8 mouse cellular contexts compared by ENCODE assay signal in the genomic region with DNA sequence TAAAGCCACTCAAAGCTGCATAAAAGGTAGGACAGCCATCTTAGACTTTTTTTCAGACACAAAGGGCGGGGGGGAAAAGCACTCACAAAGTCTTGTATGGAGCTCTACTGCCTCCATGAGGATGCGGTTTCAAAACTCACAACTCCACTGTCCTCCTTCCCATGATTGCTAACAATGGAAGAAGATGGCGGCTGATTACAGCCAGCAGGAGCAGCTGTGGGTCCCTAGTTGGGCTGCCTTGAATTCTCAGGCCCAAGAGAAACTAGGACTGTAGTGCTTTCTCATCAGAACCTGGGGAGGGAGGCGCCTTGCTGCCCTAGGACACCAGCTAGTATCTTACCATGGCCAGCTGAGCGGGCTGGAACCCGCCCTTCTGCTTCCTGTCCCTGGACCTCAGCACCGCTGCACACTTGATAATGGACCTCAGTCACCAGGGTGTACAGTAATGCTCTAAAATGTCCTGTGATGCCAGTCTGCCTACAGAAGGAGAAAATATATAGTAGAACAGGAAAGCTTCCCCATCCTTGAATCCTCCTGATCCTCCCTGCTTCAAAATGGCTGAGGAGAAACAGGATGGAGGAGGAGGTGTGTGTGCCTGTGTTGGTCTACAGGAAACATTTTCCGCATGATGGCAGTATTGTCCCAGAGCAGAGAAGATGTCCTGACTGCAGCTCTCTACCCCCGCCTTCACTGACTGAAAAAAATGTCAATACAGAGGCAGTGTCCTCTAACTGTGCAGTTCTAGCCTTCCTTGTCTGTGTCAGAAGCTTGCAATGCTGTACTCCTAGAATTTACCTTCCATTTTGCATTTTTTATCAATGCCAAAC.
DNase-seq lines count a peak whose midpoint lies in the region; ATAC-seq lines count a peak whose summit lies in the region.

No protein-coding gene starts in this region.

- H3K9ac ChIP-seq in heart, embryonic 14.5 days (ENCODE audit: low read length), result no peak overlapping the region; the same call in 1 of the 2 replicates
- H3K9ac ChIP-seq in limb, embryonic 12.5 days (replicated peaks), result no peak overlapping the region
- peak overlapping the region; percentile 45; the same call in 1 of the 2 replicates for H3K9ac ChIP-seq in midbrain, embryonic 14.5 days (replicated peaks; ENCODE audit: low read length)
- H3K9ac ChIP-seq in stomach, embryonic 16.5 days (ENCODE audit: low read length), result peak overlapping the region; percentile 31; the same call in 1 of the 2 replicates

- no peaks in the 10 kb centered on the region for H3K9me3 ChIP-seq in heart, embryonic 14.5 days (ENCODE audit: control insufficient read depth, low read length)
- H3K9me3 ChIP-seq in limb, embryonic 12.5 days, result no peaks in the 10 kb centered on the region
- no peaks in the 10 kb centered on the region for H3K9me3 ChIP-seq in midbrain, embryonic 14.5 days (ENCODE audit: control insufficient read depth, low read length)
- no peaks in the 10 kb centered on the region for H3K9me3 ChIP-seq in stomach, embryonic 16.5 days (replicated peaks; ENCODE audit: control insufficient read depth, low read length)

- peaks cover 26% of the 10 kb centered on the region for H3K36me3 ChIP-seq in heart, embryonic 14.5 days (ENCODE audit: control insufficient read depth, insufficient read depth, low read length)
- H3K36me3 ChIP-seq in limb, embryonic 12.5 days, result peaks cover 13% of the 10 kb centered on the region; the same call in 1 of the 2 replicates
- H3K36me3 ChIP-seq in midbrain, embryonic 14.5 days (ENCODE audit: control insufficient read depth, insufficient read depth, low read length), result 0 out of 2 replicates have a peak, but pooled peaks cover 4% of the 10 kb centered on the region
- no peaks in the 10 kb centered on the region for H3K36me3 ChIP-seq in stomach, embryonic 16.5 days (ENCODE audit: control insufficient read depth, insufficient read depth, low read length)

- H3K4me2 ChIP-seq in heart, embryonic 14.5 days (ENCODE audit: low read length), result peak overlapping the region; percentile 46
- H3K4me2 ChIP-seq in limb, embryonic 12.5 days, result no peak overlapping the region; the same call in 1 of the 2 replicates
- H3K4me2 ChIP-seq in midbrain, embryonic 14.5 days (ENCODE audit: low read length), result peak overlapping the region; percentile 43
- peak overlapping the region; percentile 30; the same call in 1 of the 2 replicates for H3K4me2 ChIP-seq in stomach, embryonic 16.5 days (ENCODE audit: low read depth, low read length)

- ATAC-seq in heart, embryonic 14.5 days (ENCODE audit: insufficient number of reproducible peaks, insufficient read depth, low FRiP score, low read depth), result no peak
- ATAC-seq in limb, embryonic 12.5 days (ENCODE audit: insufficient number of reproducible peaks, insufficient read depth, low FRiP score, low TSS enrichment, low read depth), result no peak; the same call in 1 of the 2 replicates
- no peak; the same call in 1 of the 2 replicates for ATAC-seq in midbrain, embryonic 14.5 days (ENCODE audit: low FRiP score, low TSS enrichment)
- peak; percentile 69; the same call in 1 of the 2 replicates for ATAC-seq in stomach, embryonic 16.5 days (ENCODE audit: insufficient read depth, low FRiP score)

- peak overlapping the region in 1 of 2 experiments; percentile 73; a peak in 1 of 4 replicates for H3K27ac ChIP-seq in heart, embryonic 14.5 days (replicated peaks in 1 of 2; ENCODE audit: control insufficient read depth in 1 of 2, insufficient read depth in 1 of 2, low read depth in 2 of 2, low read length in 2 of 2)
- no peak overlapping the region for H3K27ac ChIP-seq in limb, embryonic 12.5 days
- H3K27ac ChIP-seq in midbrain, embryonic 14.5 days (replicated peaks; ENCODE audit: low read depth, low read length), result peak overlapping the region; percentile 80
- peak overlapping the region; percentile 12; the same call in 1 of the 2 replicates for H3K27ac ChIP-seq in stomach, embryonic 16.5 days (ENCODE audit: low read length)

- H3K4me1 ChIP-seq in heart, embryonic 14.5 days (ENCODE audit: control insufficient read depth in 2 of 2, insufficient read depth in 2 of 2, low read length in 2 of 2), result no peaks in the 10 kb centered on the region
- no peaks in the 10 kb centered on the region for H3K4me1 ChIP-seq in limb, embryonic 12.5 days (replicated peaks)
- H3K4me1 ChIP-seq in midbrain, embryonic 14.5 days (ENCODE audit: control insufficient read depth, insufficient read depth, low read length), result no peaks in the 10 kb centered on the region
- no peaks in the 10 kb centered on the region for H3K4me1 ChIP-seq in stomach, embryonic 16.5 days (ENCODE audit: control insufficient read depth, insufficient read depth, low read length)

- peak overlapping the region; percentile 29 to 48 for H3K4me3 ChIP-seq in heart, embryonic 14.5 days (ENCODE audit: control insufficient read depth in 1 of 2, insufficient read depth in 1 of 2, low read depth in 1 of 2, low read length in 2 of 2)
- H3K4me3 ChIP-seq in limb, embryonic 12.5 days (replicated peaks), result peak overlapping the region; percentile 27
- H3K4me3 ChIP-seq in midbrain, embryonic 14.5 days (replicated peaks; ENCODE audit: low read depth, low read length), result peak overlapping the region; percentile 22; the same call in 1 of the 2 replicates
- H3K4me3 ChIP-seq in stomach, embryonic 16.5 days (replicated peaks; ENCODE audit: low read length), result peak overlapping the region; percentile 35

- WGBS in heart, embryonic 14.5 days, result 59% methylated on average over 9 of the region's 9 CpGs
- WGBS in limb, embryonic 12.5 days, result 78% methylated on average over 9 of the region's 9 CpGs
- 60% methylated on average over 9 of the region's 9 CpGs for WGBS in midbrain, embryonic 14.5 days
- 78% methylated on average over 9 of the region's 9 CpGs for WGBS in stomach, embryonic 16.5 days

- peak; percentile 61 for DNase-seq in adrenal gland, adult 8-10 months
- DNase-seq in adrenal gland, postnatal 25 days, result no peak
- DNase-seq in urinary bladder, adult 2 months (ENCODE audit: low spot score), result peak; percentile 67
- no peak for DNase-seq in urinary bladder, postnatal 14 days (ENCODE audit: low spot score)
- peak; percentile 87 for DNase-seq in midbrain, embryonic 14.5 days

- H3K27me3 ChIP-seq in heart, embryonic 14.5 days (ENCODE audit: control insufficient read depth, insufficient read depth, low read length), result no peaks in the 10 kb centered on the region
- no peaks in the 10 kb centered on the region for H3K27me3 ChIP-seq in limb, embryonic 12.5 days
- H3K27me3 ChIP-seq in midbrain, embryonic 14.5 days (ENCODE audit: control insufficient read depth, insufficient read depth, low read length), result no peaks in the 10 kb centered on the region
- H3K27me3 ChIP-seq in stomach, embryonic 16.5 days (ENCODE audit: control insufficient read depth, insufficient read depth, low read length), result no peaks in the 10 kb centered on the region

Comparison
In these comparisons a context has a peak if more than half of its experiments do, and no peak if none do; other contexts are left out.
1. DNase-seq: peak in adrenal gland, adult 8-10 months (single experiment), urinary bladder, adult 2 months (single experiment) and midbrain, embryonic 14.5 days (single experiment); none in adrenal gland, postnatal 25 days (single experiment) and urinary bladder, postnatal 14 days (single experiment).
2. H3K9ac ChIP-seq: peak in midbrain, embryonic 14.5 days (single experiment) and stomach, embryonic 16.5 days (single experiment); none in heart, embryonic 14.5 days (single experiment) and limb, embryonic 12.5 days (single experiment).
3. Peak in every context shown above with its lines, with median percentiles within 50 percentile points of each other: H3K4me3 ChIP-seq.